Mouse (Mus musculus): ENCODE results near the gene Olfr1377. TPM values are rescaled to one million over a fixed set of nuclear protein-coding genes. Genes with fewer than 3 reads are reported as not detected.
"Not testable (repeated sequence)": the region's sequence is repeated elsewhere in the genome, so short reads cannot be mapped to it uniquely, and the experiment has no call there.

The Olfr1377 gene
- polyA plus RNA-seq, 1 experiment from 2014 or later, result not detected

GRCm38 (mm10) chr11:50966230-50966629, 15.5 kb upstream of the Olfr1377 start, which contains the start of gene Olfr1378:
TSS of gene Olfr1378 (plus strand) at chr11:50966530.
- no peaks in the 10 kb centered on the region for H3K36me3 ChIP-seq (ENCODE audit: control insufficient read depth, insufficient read depth, low read length)

GRCm38 (mm10) chr11:50977216-50977615, 4.6 kb upstream of the Olfr1377 start:
- no peaks in the 10 kb centered on the region for H3K4me1 ChIP-seq (ENCODE audit: control insufficient read depth, insufficient read depth, low read length)
- DNase-seq (ENCODE audit: low spot score, missing footprints) (no peak), ATAC-seq (ENCODE audit: low FRiP score) (no peak)
- no peak overlapping the region for H3K9ac ChIP-seq (ENCODE audit: low read length)
- no peak overlapping the region for H3K27ac ChIP-seq (ENCODE audit: low read depth, low read length)
- no peak overlapping the region for H3K4me2 ChIP-seq
- no peaks in the 10 kb centered on the region for H3K36me3 ChIP-seq (ENCODE audit: control insufficient read depth, insufficient read depth, low read length)
- H3K9me3 ChIP-seq (ENCODE audit: control insufficient read depth, low read length), result no peaks in the 10 kb centered on the region
- no peak overlapping the region for H3K4me3 ChIP-seq (ENCODE audit: low read depth, low read length)
- H3K27me3 ChIP-seq (ENCODE audit: control insufficient read depth, insufficient read depth, low read length), result no peaks in the 10 kb centered on the region
- WGBS, result 71% methylated on average over 4 of the region's 4 CpGs

More at GRCm38 (mm10) chr11:50966230-50966629, 15.5 kb upstream of the Olfr1377 start, which contains the start of gene Olfr1378:
- Histone ChIP-seq H3K4me3 (ENCODE audit: low read depth, low read length) (no peak within 1 kb of the TSS), H3K9ac (ENCODE audit: low read length) (no peak within 1 kb of the TSS), H3K27me3 (ENCODE audit: control insufficient read depth, insufficient read depth, low read length) (no peaks in the 10 kb centered on the region; the same call in 1 of the 2 replicates), H3K4me2 (no peak within 1 kb of the TSS), H3K9me3 (ENCODE audit: control insufficient read depth, low read length) (no peaks in the 10 kb centered on the region), H3K27ac (ENCODE audit: low read depth, low read length) (no peak within 1 kb of the TSS), H3K4me1 (ENCODE audit: control insufficient read depth, insufficient read depth, low read length) (no peaks in the 10 kb centered on the region)
- no peak for DNase-seq (ENCODE audit: low spot score, missing footprints)
- WGBS, result 86% methylated on average over 11 of the region's 11 CpGs
- no peak for ATAC-seq (ENCODE audit: low FRiP score)

GRCm38 (mm10) chr11:51003296-51003695, 21.5 kb downstream of the Olfr1377 start, which contains the start of gene Olfr51:
TSS of gene Olfr51 (plus strand) at chr11:51003596.
- no peak for DNase-seq (ENCODE audit: low spot score, missing footprints)
- Histone ChIP-seq H3K4me1 (ENCODE audit: control insufficient read depth, insufficient read depth, low read length) (no peaks in the 10 kb centered on the region), H3K36me3 (ENCODE audit: control insufficient read depth, insufficient read depth, low read length) (no peaks in the 10 kb centered on the region), H3K27ac (ENCODE audit: low read depth, low read length) (no peak within 1 kb of the TSS), H3K9ac (ENCODE audit: low read length) (no peak within 1 kb of the TSS), H3K27me3 (ENCODE audit: control insufficient read depth, insufficient read depth, low read length) (no peaks in the 10 kb centered on the region), H3K4me2 (no peak within 1 kb of the TSS), H3K9me3 (ENCODE audit: control insufficient read depth, low read length) (no peaks in the 10 kb centered on the region), H3K4me3 (ENCODE audit: low read depth, low read length) (no peak within 1 kb of the TSS)
- no peak for ATAC-seq (ENCODE audit: low FRiP score)
- WGBS, result 82% methylated on average over 5 of the region's 5 CpGs

GRCm38 (mm10) chr11:51011821-51012220, 30.1 kb downstream of the Olfr1377 start:
- 86% methylated on average over 5 of the region's 5 CpGs for WGBS
- H3K4me3 ChIP-seq (ENCODE audit: low read depth, low read length), result no peak overlapping the region
- no peak for ATAC-seq (ENCODE audit: low FRiP score)
- no peaks in the 10 kb centered on the region for H3K27me3 ChIP-seq (ENCODE audit: control insufficient read depth, insufficient read depth, low read length)
- no peak overlapping the region for H3K4me2 ChIP-seq
- no peak overlapping the region for H3K9ac ChIP-seq (ENCODE audit: low read length)
- H3K9me3 ChIP-seq (ENCODE audit: control insufficient read depth, low read length), result no peaks in the 10 kb centered on the region
- no peak overlapping the region for H3K27ac ChIP-seq (ENCODE audit: low read depth, low read length)
- H3K4me1 ChIP-seq (ENCODE audit: control insufficient read depth, insufficient read depth, low read length), result no peaks in the 10 kb centered on the region
- DNase-seq (ENCODE audit: low spot score, missing footprints), result no peak
- no peaks in the 10 kb centered on the region for H3K36me3 ChIP-seq (ENCODE audit: control insufficient read depth, insufficient read depth, low read length)

GRCm38 (mm10) chr11:51013936-51014335, 32.2 kb downstream of the Olfr1377 start, which contains the start of gene Olfr54:
TSS of gene Olfr54 (plus strand) at chr11:51014236.
- no peak for DNase-seq (ENCODE audit: low spot score, missing footprints)
- H3K36me3 ChIP-seq (ENCODE audit: control insufficient read depth, insufficient read depth, low read length), result no peaks in the 10 kb centered on the region
- H3K9me3 ChIP-seq (ENCODE audit: control insufficient read depth, low read length), result no peaks in the 10 kb centered on the region
- H3K4me1 ChIP-seq (ENCODE audit: control insufficient read depth, insufficient read depth, low read length), result no peaks in the 10 kb centered on the region
- no peaks in the 10 kb centered on the region for H3K27me3 ChIP-seq (ENCODE audit: control insufficient read depth, insufficient read depth, low read length)
- 65% methylated on average over 1 of the region's 1 CpGs for WGBS
- no peak for ATAC-seq (ENCODE audit: low FRiP score)
- no peak within 1 kb of the TSS for H3K4me3 ChIP-seq (ENCODE audit: low read depth, low read length)
- H3K9ac ChIP-seq (ENCODE audit: low read length), result no peak within 1 kb of the TSS
- H3K4me2 ChIP-seq, result no peak within 1 kb of the TSS
- H3K27ac ChIP-seq (ENCODE audit: low read depth, low read length), result no peak within 1 kb of the TSS

- no peaks in the 10 kb centered on the region for H3K27me3 ChIP-seq (ENCODE audit: control insufficient read depth, insufficient read depth, low read length)
- no peaks in the 10 kb centered on the region for H3K9me3 ChIP-seq (ENCODE audit: control insufficient read depth, low read length)
- no peak for ATAC-seq (ENCODE audit: low FRiP score)
- H3K27ac ChIP-seq (ENCODE audit: low read depth, low read length), result no peak overlapping the region
- H3K36me3 ChIP-seq (ENCODE audit: control insufficient read depth, insufficient read depth, low read length), result no peaks in the 10 kb centered on the region
- H3K4me3 ChIP-seq (ENCODE audit: low read depth, low read length), result no peak overlapping the region
- 61% methylated on average over 2 of the region's 2 CpGs for WGBS
- H3K4me1 ChIP-seq (ENCODE audit: control insufficient read depth, insufficient read depth, low read length), result no peaks in the 10 kb centered on the region
- H3K9ac ChIP-seq (ENCODE audit: low read length), result no peak overlapping the region
- H3K4me2 ChIP-seq, result no peak overlapping the region
- no peak for DNase-seq (ENCODE audit: low spot score, missing footprints)
These were observed 34.6 kb downstream of the Olfr1377 start for GRCm38 (mm10) chr11:51016341-51016740.

- H3K9me3 ChIP-seq (ENCODE audit: control insufficient read depth, low read length); H3K9ac ChIP-seq (ENCODE audit: low read length); DNase-seq (ENCODE audit: low spot score, missing footprints); ATAC-seq (ENCODE audit: low FRiP score); H3K4me2 ChIP-seq; H3K27ac ChIP-seq (ENCODE audit: low read depth, low read length); H3K27me3 ChIP-seq (ENCODE audit: control insufficient read depth, insufficient read depth, low read length); H3K36me3 ChIP-seq (ENCODE audit: control insufficient read depth, insufficient read depth, low read length); H3K4me3 ChIP-seq (ENCODE audit: low read depth, low read length); H3K4me1 ChIP-seq (ENCODE audit: control insufficient read depth, insufficient read depth, low read length): not testable (repeated sequence)
- WGBS, result 80% methylated on average over 11 of the region's 11 CpGs
These were observed 45.0 kb downstream of the Olfr1377 start for GRCm38 (mm10) chr11:51026811-51027210.

GRCm38 (mm10) chr11:51029381-51029780, 47.6 kb downstream of the Olfr1377 start:
- ATAC-seq (ENCODE audit: low FRiP score); H3K4me1 ChIP-seq (ENCODE audit: control insufficient read depth, insufficient read depth, low read length): not testable (repeated sequence)
- 69% methylated on average over 8 of the region's 8 CpGs for WGBS

GRCm38 (mm10) chr11:51030225-51030624, 48.5 kb downstream of the Olfr1377 start:
- no peaks in the 10 kb centered on the region for H3K27me3 ChIP-seq (ENCODE audit: control insufficient read depth, insufficient read depth, low read length)
- H3K27ac ChIP-seq (ENCODE audit: low read depth, low read length), result no peak overlapping the region
- H3K36me3 ChIP-seq (ENCODE audit: control insufficient read depth, insufficient read depth, low read length), result no peaks in the 10 kb centered on the region
- H3K4me1 ChIP-seq (ENCODE audit: control insufficient read depth, insufficient read depth, low read length), result no peaks in the 10 kb centered on the region
- WGBS, result 86% methylated on average over 2 of the region's 2 CpGs
- no peak overlapping the region for H3K4me3 ChIP-seq (ENCODE audit: low read depth, low read length)
- DNase-seq (ENCODE audit: low spot score, missing footprints) (no peak), ATAC-seq (ENCODE audit: low FRiP score) (no peak)
- no peaks in the 10 kb centered on the region for H3K9me3 ChIP-seq (ENCODE audit: control insufficient read depth, low read length)
- H3K4me2 ChIP-seq, result no peak overlapping the region
- H3K9ac ChIP-seq (ENCODE audit: low read length), result no peak overlapping the region

More at GRCm38 (mm10) chr11:51029381-51029780, 47.6 kb downstream of the Olfr1377 start:
- H3K27ac ChIP-seq (ENCODE audit: low read depth, low read length); DNase-seq (ENCODE audit: low spot score, missing footprints); H3K9ac ChIP-seq (ENCODE audit: low read length); H3K36me3 ChIP-seq (ENCODE audit: control insufficient read depth, insufficient read depth, low read length); H3K9me3 ChIP-seq (ENCODE audit: control insufficient read depth, low read length); H3K4me3 ChIP-seq (ENCODE audit: low read depth, low read length); H3K4me2 ChIP-seq; H3K27me3 ChIP-seq (ENCODE audit: control insufficient read depth, insufficient read depth, low read length): not testable (repeated sequence)

All from midbrain, embryonic 11.5 days (tissue).